Mouse (Mus musculus) monocyte, adult 2 months (primary cell): ENCODE measurements at regions not wholly inside any gene's neighbourhood (a gene's known extent, or its start where the extent isn't known, plus 50 kb on each side); places are given as distances from the start of the nearest gene placed in this dataset.

Experiments used
- DNase-seq, 2 experiments: peaks; one replicate each; pipeline ENCODE4 v3.0.0; 2022; ENCODE audit warnings: low spot score in 2 of 2, low read depth in 1 of 2

DNA sequence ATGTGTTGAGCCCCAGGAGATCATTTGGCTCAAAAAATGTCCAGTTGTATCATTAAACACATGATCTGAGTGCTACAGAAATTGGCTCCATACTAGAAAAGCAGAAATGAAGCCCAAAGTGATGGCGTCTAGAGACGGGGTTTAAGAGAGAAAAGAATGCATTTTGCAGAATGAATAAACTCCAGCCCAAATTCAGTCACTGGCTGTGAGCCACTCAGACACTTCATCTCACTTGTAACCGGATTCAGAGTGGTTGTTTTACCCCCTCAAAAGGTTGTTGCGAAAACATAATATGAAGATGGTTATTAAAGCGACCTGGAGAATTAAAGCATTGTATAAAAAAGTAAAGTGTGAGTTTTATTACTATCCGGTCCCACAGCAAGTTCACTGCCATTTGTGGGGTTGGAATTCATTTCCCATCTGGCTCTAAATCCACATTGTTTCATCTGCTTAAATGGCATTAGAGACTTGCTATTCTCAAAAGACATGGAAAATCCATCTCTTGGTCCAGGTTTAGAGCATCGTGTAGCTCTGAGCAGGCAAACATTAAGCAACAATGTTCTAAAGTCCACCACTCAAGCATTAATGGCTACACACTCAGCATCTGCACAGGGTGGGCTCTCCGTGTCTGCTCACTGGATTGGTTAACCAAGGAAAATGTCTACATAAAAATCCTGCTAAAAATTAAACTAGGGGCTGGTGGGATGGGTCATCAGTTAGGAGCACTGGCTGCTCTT is 390.9 kb downstream of the Cd83 start:
- DNase-seq: no peak

DNA sequence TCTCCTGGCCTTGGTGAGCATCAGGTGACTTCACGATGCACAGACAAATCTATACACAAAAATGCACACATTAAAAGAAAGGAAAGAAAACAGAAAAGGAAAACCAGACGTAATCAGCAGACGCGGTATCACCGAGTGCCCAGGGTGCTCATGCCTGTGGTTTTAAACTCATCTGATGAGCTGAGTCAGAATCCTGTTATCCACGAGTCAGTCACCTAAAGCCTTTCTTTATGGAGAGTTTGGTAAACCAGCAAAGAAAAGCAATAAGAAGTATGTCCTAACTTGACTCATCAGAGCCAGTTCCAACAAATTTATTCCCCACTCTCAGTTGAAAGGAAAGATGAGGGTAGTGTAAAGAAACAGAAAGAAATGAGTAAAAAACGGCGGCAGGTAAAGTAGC is 391.5 kb downstream of the Cd83 start:
- no peak for DNase-seq

DNA sequence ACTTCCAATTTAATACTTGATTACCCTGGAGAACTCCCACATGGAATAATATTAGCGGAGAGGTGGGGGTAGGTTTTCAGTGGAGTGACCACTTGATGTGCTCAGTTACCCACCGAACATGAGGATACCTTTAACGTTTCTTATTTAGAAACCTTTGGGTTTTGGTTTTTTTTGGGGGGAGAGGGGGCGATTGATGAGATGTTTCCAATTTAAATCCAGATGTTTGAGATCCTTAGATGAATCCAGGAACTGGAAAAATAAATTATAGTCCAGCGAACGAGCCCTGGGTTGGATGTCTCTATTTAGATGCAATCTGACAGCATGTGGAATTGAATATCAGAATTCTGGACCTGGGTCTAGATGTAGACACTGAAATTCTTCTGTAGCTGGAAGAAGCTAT is 393.4 kb downstream of the Cd83 start:
- no peak for DNase-seq

DNA sequence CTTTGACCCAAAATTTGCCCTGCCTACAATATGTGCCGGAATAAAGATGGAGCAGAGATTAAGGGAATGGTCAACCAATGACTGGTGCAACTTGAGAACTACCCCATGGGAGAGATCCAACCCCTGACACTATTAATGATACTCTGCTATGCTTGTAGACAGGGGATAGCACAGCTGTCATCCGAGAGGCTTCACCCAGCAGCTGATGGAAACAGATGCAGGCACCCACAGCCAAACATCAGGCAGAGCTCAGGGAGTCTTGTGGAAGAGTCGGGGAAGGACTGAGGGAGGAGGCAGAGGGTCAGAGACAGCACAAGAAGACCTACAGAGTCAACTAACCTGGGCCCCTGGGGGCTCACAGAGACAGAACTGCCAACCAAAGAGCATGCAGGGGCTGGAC is 395.8 kb downstream of the Cd83 start:
- no peak for DNase-seq

DNA sequence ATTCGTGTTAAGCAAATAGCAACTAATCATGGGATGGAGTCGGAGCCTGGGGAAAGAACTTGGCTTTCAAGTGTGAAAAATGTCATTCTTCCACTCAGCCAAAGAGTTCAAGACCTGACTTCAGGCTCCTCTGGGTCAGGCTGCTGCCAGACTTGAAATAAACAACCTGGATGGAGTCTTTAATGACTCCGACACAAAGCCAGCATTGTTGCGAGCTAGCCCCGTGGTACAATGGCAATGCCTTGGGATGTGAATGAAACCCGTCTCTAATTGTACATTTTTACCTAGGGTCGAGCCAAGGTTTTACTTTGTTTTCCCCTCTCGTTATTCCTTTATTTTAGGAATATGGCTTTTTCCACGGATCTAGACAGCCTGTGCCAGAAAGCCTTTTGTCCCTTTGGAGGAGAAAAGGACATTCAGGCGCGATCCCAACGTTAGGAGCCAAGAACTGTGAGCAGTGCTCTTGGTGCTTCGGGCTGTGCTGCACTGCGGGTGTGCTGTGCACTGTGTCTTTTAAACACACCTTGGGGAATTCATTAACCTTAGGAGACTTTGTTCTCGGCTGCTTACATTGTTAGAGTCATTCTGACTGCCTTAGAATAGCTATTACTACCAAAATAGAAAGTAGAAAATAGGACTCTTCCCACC is 398.1 kb downstream of the Cd83 start:
- DNase-seq: no peak

DNA sequence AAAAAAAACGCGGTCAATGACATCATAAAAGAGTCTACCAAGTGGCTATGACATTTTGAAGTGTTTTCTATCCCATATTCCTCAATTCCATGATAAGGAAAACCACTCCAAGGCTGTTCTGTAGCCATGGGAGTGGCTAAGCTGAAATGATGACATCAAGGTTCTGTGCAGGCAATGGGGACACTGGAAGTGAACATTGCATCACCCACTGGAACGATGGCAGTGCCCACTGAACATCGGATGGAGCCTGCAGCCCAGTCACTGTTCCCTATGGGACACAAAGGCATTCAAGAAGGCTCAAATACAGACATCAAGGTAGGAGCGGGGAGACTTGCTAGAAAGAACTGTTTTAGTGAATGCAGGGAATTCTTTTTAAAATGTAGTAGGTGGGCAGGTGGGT is 410.8 kb downstream of the Cd83 start:
- no peak for DNase-seq

DNA sequence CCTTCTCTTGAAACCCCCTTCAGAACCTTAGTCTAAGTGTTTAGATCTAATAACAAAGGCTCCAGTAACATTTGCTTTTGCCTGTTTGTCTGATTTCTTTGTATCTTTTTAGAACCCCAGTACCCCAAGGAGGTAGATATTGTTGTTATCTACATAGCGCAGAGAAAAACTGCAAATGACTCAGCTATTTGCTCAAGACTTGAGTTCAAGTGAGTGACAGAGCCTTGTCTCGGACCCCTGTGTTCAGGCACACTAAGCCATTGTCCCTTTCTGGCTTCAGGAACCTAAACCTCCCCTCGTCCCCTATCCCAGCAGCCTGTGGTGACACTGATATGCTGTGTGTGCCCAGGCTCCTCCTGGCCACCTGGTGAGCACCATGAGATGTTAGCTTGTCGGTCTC is 421.5 kb downstream of the Cd83 start:
- DNase-seq: no peak

DNA sequence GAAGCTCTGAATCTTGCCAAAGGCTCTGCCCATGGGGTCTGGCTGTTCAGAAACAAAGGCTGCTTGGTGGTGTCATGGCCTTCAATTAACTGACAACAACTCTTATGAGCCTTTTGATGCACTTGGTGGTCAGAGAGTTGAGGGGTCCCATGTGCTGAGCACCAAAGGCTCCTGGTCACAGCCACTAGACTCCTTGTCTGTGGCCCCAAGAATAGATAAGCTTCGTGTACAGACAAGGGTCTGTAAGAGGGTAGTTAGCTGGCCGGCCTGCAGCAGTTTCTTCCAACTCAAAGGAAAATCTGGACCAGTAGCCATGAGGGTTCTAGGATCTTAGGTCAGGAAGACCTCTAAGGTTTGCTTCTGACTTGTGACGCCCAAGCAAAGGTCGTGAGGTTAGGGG is 421.9 kb downstream of the Cd83 start:
- DNase-seq: no peak

DNA sequence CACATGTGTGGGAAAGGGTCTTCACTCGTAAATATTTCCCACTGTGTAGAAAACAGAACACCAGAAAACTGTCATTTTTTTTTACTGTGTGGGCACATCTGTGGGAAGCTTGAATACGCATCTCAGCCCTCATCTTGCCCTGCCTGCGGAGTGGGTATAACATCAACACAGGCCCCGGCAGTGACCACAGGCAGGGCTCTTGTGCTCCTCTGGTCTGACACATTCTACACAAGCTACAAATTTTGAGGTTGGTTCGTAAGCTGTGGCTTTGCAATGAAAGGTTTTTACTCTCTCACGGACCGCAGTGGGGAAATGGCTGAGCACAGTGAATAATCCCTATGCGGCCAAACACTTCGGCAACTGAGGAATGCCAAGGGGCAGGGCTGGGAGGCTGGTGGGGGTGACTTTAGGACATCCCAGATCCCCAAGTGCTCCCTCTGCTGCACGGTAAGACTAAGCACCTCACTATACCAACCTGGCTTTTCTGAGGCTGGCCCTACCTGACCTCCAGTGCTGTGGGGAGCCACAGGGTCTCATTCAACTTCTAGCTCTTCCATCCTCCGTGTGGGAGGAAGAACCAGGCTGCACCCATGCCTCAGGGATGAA is 422.9 kb downstream of the Cd83 start:
- DNase-seq: no peak

DNA sequence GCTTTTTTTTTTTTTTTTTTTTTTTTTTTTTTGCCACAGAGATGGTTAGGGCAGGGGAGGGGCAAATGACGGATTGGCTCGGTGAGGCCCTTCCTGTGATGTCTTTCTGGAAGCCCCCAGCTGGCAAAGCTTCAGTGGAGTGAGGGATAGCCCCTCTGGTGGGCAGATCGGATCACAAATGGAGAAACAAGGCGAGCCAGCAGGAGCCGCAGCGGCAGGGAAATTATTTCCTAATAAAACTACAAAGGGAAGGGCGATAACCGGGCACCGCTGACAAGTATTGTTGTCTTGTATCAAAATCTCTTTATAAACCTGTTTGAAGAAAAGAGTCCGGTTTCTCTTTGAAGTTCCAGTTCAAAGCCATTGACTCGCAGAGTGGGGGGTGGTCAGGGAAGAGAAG is 424.5 kb downstream of the Cd83 start:
- DNase-seq: no peak

DNA sequence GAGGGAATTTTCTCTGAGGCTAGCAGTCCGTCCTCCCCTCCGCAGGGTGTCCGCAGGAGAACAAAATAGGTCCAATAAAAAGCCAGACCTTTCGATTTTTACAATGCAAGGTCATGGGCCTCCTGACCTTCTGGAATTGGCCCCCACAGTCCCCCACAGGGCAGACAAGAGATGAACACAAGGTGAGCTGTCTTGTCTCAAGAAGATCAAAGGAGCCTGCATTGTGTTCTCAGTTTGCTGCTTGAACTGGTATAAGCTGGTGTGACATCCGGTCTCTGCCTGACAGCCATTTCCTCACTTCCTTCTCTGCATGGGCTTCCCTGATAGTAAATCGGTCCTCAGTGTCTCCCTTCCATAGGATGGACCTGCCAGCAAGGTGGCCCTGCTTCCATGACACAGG is 425.5 kb downstream of the Cd83 start:
- DNase-seq: no peak

DNA sequence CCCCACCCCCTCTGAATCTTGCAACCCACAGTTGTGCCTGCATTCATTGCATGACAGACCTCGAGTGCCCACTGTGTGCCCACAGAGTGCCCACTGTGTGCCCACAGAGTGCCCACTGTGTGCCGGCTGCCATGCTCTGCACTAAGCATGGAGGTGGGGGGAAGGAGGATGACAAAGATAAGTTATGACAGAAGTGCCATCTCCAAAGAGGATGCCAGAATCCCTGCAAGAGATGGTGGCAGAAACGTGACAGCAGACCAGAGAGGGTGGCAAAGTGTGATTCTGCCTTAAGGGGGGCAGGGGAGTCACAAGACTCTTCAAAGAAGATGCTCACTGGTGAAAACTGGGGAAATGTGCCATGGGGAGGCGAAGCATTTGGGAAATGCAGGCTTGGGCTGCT is 427.8 kb downstream of the Cd83 start:
- no peak for DNase-seq

DNA sequence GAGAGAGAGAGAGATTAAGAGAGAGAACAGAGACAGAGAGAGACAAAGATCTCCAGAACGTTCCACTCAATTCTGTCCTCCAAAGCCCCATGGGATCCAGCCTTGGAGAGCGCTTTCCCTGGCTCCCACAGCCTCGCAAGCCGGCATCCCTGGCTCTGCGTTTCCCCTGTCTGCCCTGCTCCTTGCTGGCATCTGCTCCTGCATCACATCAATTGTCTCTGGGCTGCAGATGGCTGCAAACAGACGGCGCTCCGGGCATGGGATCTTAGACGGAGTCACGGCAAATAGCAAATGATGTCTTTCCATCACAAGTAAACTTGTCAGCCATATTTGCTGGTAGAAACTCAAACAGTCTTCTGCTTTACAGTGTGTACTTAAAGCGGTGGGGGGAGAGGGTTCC is 428.4 kb downstream of the Cd83 start:
- DNase-seq: no peak

DNA sequence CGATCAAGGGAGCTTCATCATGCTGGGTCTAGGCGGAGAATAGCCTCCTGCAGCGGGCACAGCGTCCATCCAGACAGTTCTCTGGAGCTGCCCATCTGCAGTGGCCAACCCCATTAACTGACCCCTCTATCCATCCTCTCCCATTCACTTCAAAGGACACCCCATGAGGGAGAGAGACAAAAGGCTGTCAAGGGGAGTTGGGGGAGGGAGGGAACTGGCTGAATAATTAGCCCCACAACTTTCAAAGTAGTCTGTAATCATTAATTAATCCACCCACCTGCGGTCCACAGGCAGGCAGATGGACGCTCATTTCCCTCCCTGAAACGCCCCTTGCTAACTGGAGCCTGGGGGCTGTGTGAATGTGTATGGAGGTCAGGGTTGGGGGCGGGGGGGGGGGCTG is 433.7 kb downstream of the Cd83 start:
- DNase-seq: no peak

DNA sequence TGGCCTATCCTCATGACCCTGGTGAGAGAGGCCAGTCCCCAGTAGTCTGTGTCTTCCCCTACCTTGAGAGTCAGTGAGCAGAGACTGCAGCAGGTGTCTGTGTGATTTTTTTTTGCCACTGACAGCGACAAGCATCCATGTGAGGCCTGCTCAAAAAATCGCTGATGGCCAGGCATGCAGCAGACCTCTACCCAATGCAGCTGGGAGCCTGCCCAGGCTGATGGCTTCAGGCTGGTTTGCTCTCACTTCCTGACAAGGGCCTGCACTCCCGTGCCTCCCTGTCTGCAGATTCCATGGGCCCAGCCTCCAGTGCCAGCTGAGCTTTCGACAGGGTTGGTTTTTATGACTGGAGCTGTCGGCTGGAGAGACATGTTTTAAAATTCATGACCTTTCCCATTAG is 437.1 kb downstream of the Cd83 start:
- no peak for DNase-seq

DNA sequence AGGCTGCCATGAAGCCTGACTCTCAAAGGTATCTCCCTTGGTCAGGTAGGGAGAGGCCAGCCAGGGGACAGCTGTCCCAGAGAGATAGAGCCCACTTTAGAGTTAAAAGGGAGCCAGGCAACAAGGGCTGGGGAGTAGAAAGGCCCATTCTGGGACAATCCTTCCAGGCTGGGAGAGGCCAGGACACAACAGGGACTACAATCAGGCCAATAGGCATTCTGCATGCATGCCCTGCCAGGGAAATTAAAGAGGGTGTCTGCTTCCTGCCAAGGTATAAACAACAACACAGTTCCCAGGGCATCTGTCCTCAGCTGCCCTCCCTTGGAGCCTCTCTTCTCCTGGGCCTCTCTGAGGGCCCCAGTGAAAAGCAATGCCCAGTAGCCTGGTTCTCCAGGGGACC is 437.8 kb downstream of the Cd83 start:
- DNase-seq: no peak

DNA sequence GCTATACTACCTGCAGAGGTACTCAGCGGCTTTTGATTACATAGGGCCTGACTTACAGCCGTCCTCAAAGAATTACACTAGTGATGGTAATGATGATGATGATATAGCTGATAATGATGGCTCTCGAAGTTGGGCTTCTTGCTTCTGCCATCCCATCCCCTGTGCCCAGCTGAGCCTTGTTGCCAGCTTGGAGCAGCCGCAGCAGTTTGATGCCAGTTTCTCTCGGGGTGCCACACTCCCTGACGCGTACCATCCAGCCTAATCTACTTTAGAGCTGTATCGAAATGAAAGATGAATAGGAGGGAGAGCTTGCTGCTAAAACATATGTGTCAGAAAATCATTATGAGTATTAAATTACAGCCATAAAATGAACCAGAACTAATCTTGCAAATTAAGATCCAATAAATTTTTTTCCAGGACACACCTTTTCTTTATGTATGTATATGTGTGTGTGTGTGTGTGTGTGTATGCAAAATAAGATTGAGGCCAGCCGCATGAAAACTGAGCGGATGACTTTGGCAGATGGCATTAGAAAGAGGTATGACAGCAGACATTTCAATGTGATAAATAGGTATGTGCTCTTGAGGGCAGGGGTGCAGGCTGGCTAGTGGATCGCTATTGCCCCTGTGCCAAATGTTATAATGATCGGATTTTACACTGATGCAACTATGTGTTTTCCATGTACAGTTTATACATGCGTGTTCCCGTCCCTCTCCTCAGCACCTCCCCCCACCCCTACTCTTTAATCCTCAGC is 443.3 kb downstream of the Cd83 start:
- DNase-seq: no peak

DNA sequence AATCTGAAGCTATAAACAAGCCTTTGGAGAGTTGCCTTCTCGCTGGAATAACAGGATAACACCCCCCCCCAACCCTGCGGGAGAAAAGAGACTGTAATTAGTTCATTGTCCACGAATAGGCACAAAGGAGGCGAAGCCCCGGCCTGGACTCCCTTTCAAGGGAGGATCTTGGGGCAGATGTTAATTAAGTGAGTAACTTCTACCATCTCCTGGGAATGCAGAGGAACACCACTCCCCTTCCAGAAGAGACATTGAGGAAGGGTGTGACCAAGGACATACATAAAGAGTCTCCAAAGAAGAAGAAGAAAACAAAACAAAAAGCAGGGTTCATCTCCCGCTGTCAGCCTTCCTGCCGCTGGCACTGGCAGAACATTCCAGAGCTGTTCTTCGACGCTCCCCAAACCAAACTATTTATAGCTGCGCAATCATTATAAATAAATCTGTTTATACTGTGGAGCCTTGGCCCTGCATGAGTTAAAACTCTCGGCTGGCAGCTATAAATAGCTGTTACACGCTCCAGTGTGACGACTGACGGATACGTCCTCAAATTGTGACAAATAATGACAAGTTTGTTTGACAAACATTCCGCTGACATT is 444.1 kb downstream of the Cd83 start:
- no peak for DNase-seq

DNA sequence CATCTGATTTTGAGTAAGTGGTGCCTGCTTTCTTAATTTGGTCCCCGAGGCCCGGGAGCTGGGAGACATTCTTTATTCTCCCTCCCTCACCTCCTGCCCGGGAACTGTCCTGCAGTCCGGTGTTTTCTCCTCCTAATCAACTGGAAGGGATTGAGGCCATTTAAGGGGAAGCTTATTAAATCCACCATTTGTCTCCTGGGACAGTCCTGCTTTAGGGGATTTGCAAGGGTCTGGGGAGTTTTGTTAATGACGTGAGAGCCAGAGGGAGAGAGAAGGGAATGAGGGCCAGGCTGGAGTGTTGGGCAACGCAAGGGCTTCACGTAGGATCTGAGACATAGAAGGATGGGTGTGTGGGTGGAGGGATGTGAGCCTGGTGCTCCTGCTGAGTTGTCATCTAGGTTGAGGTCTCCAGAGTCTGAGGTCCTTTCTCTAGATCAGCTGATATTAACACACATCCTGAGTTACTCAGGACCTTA is 444.6 kb downstream of the Cd83 start:
- DNase-seq: no peak

DNA sequence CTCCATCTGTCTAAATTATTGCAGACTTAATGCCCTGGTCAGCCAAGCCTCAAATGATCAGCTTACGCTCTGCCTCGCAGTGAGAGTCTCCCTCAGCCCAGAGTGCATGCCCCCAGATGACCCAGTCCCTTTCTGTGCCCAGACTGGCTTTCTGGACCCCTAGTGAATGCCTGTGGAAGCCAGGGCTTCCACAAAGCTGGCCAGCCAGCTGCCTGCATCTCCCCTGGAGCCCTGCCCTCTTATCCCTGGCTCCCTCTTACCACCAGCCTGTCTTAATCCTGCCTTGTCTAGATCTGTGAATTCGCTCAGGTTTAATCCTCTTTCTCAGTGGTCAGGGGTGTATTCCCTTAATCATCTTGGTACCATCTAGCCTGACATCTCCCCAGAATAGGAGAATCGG is 446.8 kb downstream of the Cd83 start:
- DNase-seq: no peak

DNA sequence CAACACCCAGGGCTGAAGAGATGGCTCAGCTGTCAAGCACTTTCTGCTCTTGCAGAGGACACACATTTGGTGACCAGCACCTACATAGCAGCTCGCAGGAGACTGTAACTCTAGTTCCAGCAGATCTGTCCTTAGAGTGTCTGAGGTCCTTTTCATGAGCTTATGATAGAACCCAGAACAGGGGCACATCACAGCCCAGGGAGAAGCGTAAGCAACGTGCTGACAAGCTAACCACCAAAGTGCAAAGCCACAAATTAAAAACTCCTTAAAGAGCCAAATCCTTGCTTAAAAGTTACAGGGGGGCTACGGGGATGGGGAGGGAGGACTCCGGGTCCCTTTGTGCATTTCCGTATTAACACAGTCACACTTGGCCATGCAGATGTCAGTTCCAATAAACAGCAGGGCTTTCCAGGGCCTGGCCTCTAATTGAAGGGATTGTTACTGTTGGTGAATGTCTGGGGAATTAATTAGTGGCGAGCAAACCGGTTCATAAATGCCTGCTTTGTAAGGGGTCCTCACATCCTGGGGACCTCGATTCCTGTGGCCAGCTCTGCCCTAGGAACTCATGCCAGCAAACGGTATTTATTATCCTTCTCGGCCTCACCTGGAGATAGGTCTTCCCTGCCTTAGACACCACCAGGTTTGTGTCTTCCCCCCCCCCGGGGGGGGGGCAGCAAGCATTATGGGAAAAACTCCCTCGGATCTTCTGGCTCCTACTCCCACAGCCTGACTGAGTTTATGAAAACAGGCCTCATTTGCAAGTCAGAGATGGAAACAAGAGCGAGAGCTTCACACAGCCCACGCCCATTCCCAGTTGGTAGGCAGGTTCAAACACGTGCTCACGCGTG is 447.5 kb downstream of the Cd83 start:
- no peak for DNase-seq
